Mouse (Mus musculus): ENCODE measurements around the gene Tubgcp3. TPM values are rescaled to one million over a fixed set of nuclear protein-coding genes. Genes with fewer than 3 reads are reported as not detected.

Gene Tubgcp3
- polyA plus RNA-seq, 1 experiment from 2014 or later = 59.4 TPM

Small RNAs within 50 kb of the gene (microRNA-seq; reads per million reads assigned to microRNA genes)
- not detected for gene Gm26483

Other genes with a start within 250 kb of the Tubgcp3 start
- not detected in 2 replicates for gene Spaca7, start 99.2 kb downstream of the Tubgcp3 start, polyA plus RNA-seq (2014; fragmentation: Nextera tagmentation; extraction: Ambion mirVana)
- gene Atp11a, start 84.8 kb upstream of the Tubgcp3 start, polyA plus RNA-seq (2014; fragmentation: Nextera tagmentation; extraction: Ambion mirVana) = 12.4 and 13.0 TPM in 2 replicates
- gene Mcf2l, start 201.6 kb upstream of the Tubgcp3 start, polyA plus RNA-seq (2014; fragmentation: Nextera tagmentation; extraction: Ambion mirVana) = 46.3 and 58.7 TPM in 2 replicates

Data from neural tube, embryonic 11.5 days (tissue).